Mouse (Mus musculus): ENCODE measurements around the gene Sorbs1. TPM values are rescaled to one million over a fixed set of nuclear protein-coding genes. Genes with fewer than 3 reads are reported as not detected.

Sorbs1 gene
- polyA plus RNA-seq, 1 experiment from 2014 or later = 90.6 TPM

GRCm38 (mm10) chr19:40487561-40487960 is 26.0 kb downstream of the Sorbs1 start:
- 66% methylated on average over 11 of the region's 11 CpGs for WGBS (ENCODE audit: insufficient replicate concordance)
- Histone ChIP-seq H3K4me3 (ENCODE audit: low read depth, low read length) (no peak overlapping the region), H3K4me2 (no peak overlapping the region), H3K36me3 (ENCODE audit: control insufficient read depth, insufficient read depth, low read length) (no peaks in the 10 kb centered on the region), H3K4me1 (ENCODE audit: control insufficient read depth, insufficient read depth, low read length) (peaks cover 48% of the 10 kb centered on the region), H3K27me3 (ENCODE audit: control insufficient read depth, insufficient read depth, low read length) (no peaks in the 10 kb centered on the region), H3K9ac (ENCODE audit: low read depth, low read length) (no peak overlapping the region), H3K27ac (ENCODE audit: low read depth, low read length) (0 out of 2 replicates have a peak overlapping the region, but pooled peaks have one; percentile 29), H3K9me3 (replicated peaks; ENCODE audit: control insufficient read depth, low read length) (no peaks in the 10 kb centered on the region)
- ATAC-seq (replicated peaks; ENCODE audit: insufficient number of reproducible peaks, low FRiP score, low TSS enrichment) = no peak

GRCm38 (mm10) chr19:40481115-40481514 is 32.5 kb downstream of the Sorbs1 start:
- WGBS (ENCODE audit: insufficient replicate concordance) = 63% methylated on average over 6 of the region's 6 CpGs
- Histone ChIP-seq H3K4me1 (ENCODE audit: control insufficient read depth, insufficient read depth, low read length) (peaks cover 24% of the 10 kb centered on the region), H3K4me3 (ENCODE audit: low read depth, low read length) (no peak overlapping the region), H3K27me3 (ENCODE audit: control insufficient read depth, insufficient read depth, low read length) (no peaks in the 10 kb centered on the region), H3K36me3 (ENCODE audit: control insufficient read depth, insufficient read depth, low read length) (no peaks in the 10 kb centered on the region), H3K9ac (ENCODE audit: low read depth, low read length) (no peak overlapping the region), H3K9me3 (replicated peaks; ENCODE audit: control insufficient read depth, low read length) (no peaks in the 10 kb centered on the region), H3K27ac (ENCODE audit: low read depth, low read length) (no peak overlapping the region), H3K4me2 (no peak overlapping the region)
- no peak for ATAC-seq (replicated peaks; ENCODE audit: insufficient number of reproducible peaks, low FRiP score, low TSS enrichment)

- peak; percentile 52; the same call in 1 of the 2 replicates for ATAC-seq (replicated peaks; ENCODE audit: insufficient number of reproducible peaks, low FRiP score, low TSS enrichment)
- H3K4me2 ChIP-seq = no peak overlapping the region
- H3K4me3 ChIP-seq (ENCODE audit: low read depth, low read length) = no peak overlapping the region
- no peaks in the 10 kb centered on the region for H3K36me3 ChIP-seq (ENCODE audit: control insufficient read depth, insufficient read depth, low read length)
- H3K9ac ChIP-seq (ENCODE audit: low read depth, low read length) = no peak overlapping the region
- H3K27ac ChIP-seq (ENCODE audit: low read depth, low read length) = peak overlapping the region; percentile 0; the same call in 1 of the 2 replicates
- no peaks in the 10 kb centered on the region for H3K27me3 ChIP-seq (ENCODE audit: control insufficient read depth, insufficient read depth, low read length)
- H3K4me1 ChIP-seq (ENCODE audit: control insufficient read depth, insufficient read depth, low read length) = peaks cover 24% of the 10 kb centered on the region
- WGBS (ENCODE audit: insufficient replicate concordance) = 53% methylated on average over 10 of the region's 10 CpGs
- H3K9me3 ChIP-seq (replicated peaks; ENCODE audit: control insufficient read depth, low read length) = no peaks in the 10 kb centered on the region
Measured at GRCm38 (mm10) chr19:40478161-40478575, 35.4 kb downstream of the Sorbs1 start.

- Histone ChIP-seq H3K27me3 (ENCODE audit: control insufficient read depth, insufficient read depth, low read length) (no peaks in the 10 kb centered on the region), H3K9me3 (replicated peaks; ENCODE audit: control insufficient read depth, low read length) (no peaks in the 10 kb centered on the region), H3K27ac (ENCODE audit: low read depth, low read length) (peak overlapping the region; percentile 64), H3K4me1 (ENCODE audit: control insufficient read depth, insufficient read depth, low read length) (peaks cover 28% of the 10 kb centered on the region), H3K36me3 (ENCODE audit: control insufficient read depth, insufficient read depth, low read length) (no peaks in the 10 kb centered on the region), H3K4me2 (no peak overlapping the region; the same call in 1 of the 2 replicates), H3K9ac (ENCODE audit: low read depth, low read length) (no peak overlapping the region), H3K4me3 (ENCODE audit: low read depth, low read length) (no peak overlapping the region)
- 23% methylated on average over 5 of the region's 5 CpGs for WGBS (ENCODE audit: insufficient replicate concordance)
- ATAC-seq (replicated peaks; ENCODE audit: insufficient number of reproducible peaks, low FRiP score, low TSS enrichment) = 0 out of 2 replicates have a peak, but pooled peaks have one; percentile 53
Measured at GRCm38 (mm10) chr19:40477445-40477941, 36.1 kb downstream of the Sorbs1 start.

- no peak for ATAC-seq (replicated peaks; ENCODE audit: insufficient number of reproducible peaks, low FRiP score, low TSS enrichment)
Measured at GRCm38 (mm10) chr19:40476491-40476890, 37.1 kb downstream of the Sorbs1 start.

GRCm38 (mm10) chr19:40471526-40472245 is 41.9 kb downstream of the Sorbs1 start:
- Histone ChIP-seq H3K4me1 (ENCODE audit: control insufficient read depth, insufficient read depth, low read length) (peaks cover 33% of the 10 kb centered on the region), H3K9ac (ENCODE audit: low read depth, low read length) (no peak overlapping the region), H3K9me3 (replicated peaks; ENCODE audit: control insufficient read depth, low read length) (no peaks in the 10 kb centered on the region), H3K27me3 (ENCODE audit: control insufficient read depth, insufficient read depth, low read length) (no peaks in the 10 kb centered on the region), H3K4me3 (ENCODE audit: low read depth, low read length) (no peak overlapping the region), H3K36me3 (ENCODE audit: control insufficient read depth, insufficient read depth, low read length) (no peaks in the 10 kb centered on the region), H3K4me2 (no peak overlapping the region), H3K27ac (ENCODE audit: low read depth, low read length) (0 out of 2 replicates have a peak overlapping the region, but pooled peaks have one; percentile 43)
- no peak for ATAC-seq (replicated peaks; ENCODE audit: insufficient number of reproducible peaks, low FRiP score, low TSS enrichment)
- WGBS (ENCODE audit: insufficient replicate concordance) = 45% methylated on average over 10 of the region's 10 CpGs

More at GRCm38 (mm10) chr19:40476491-40476890, 37.1 kb downstream of the Sorbs1 start:
- Histone ChIP-seq H3K36me3 (ENCODE audit: control insufficient read depth, insufficient read depth, low read length) (no peaks in the 10 kb centered on the region), H3K9me3 (replicated peaks; ENCODE audit: control insufficient read depth, low read length) (no peaks in the 10 kb centered on the region), H3K4me1 (ENCODE audit: control insufficient read depth, insufficient read depth, low read length) (peaks cover 37% of the 10 kb centered on the region), H3K4me2 (no peak overlapping the region), H3K4me3 (ENCODE audit: low read depth, low read length) (no peak overlapping the region), H3K9ac (ENCODE audit: low read depth, low read length) (no peak overlapping the region), H3K27me3 (ENCODE audit: control insufficient read depth, insufficient read depth, low read length) (no peaks in the 10 kb centered on the region), H3K27ac (ENCODE audit: low read depth, low read length) (no peak overlapping the region)
- 78% methylated on average over 4 of the region's 4 CpGs for WGBS (ENCODE audit: insufficient replicate concordance)

- Histone ChIP-seq H3K27me3 (ENCODE audit: control insufficient read depth, insufficient read depth, low read length) (no peaks in the 10 kb centered on the region), H3K36me3 (ENCODE audit: control insufficient read depth, insufficient read depth, low read length) (no peaks in the 10 kb centered on the region), H3K4me3 (ENCODE audit: low read depth, low read length) (no peak overlapping the region), H3K4me1 (ENCODE audit: control insufficient read depth, insufficient read depth, low read length) (peaks cover 32% of the 10 kb centered on the region), H3K27ac (ENCODE audit: low read depth, low read length) (no peak overlapping the region), H3K4me2 (no peak overlapping the region), H3K9me3 (replicated peaks; ENCODE audit: control insufficient read depth, low read length) (no peaks in the 10 kb centered on the region), H3K9ac (ENCODE audit: low read depth, low read length) (no peak overlapping the region)
- no peak for ATAC-seq (replicated peaks; ENCODE audit: insufficient number of reproducible peaks, low FRiP score, low TSS enrichment)
- WGBS (ENCODE audit: insufficient replicate concordance) = 90% methylated on average over 5 of the region's 5 CpGs
Measured at GRCm38 (mm10) chr19:40469792-40470191, 43.8 kb downstream of the Sorbs1 start.

- Histone ChIP-seq H3K4me1 (ENCODE audit: control insufficient read depth, insufficient read depth, low read length) (peaks cover 39% of the 10 kb centered on the region), H3K27ac (ENCODE audit: low read depth, low read length) (peak overlapping the region; percentile 91), H3K9ac (ENCODE audit: low read depth, low read length) (no peak overlapping the region), H3K4me3 (ENCODE audit: low read depth, low read length) (no peak overlapping the region), H3K27me3 (ENCODE audit: control insufficient read depth, insufficient read depth, low read length) (no peaks in the 10 kb centered on the region), H3K4me2 (peak overlapping the region; percentile 6; the same call in 1 of the 2 replicates), H3K36me3 (ENCODE audit: control insufficient read depth, insufficient read depth, low read length) (no peaks in the 10 kb centered on the region), H3K9me3 (replicated peaks; ENCODE audit: control insufficient read depth, low read length) (no peaks in the 10 kb centered on the region)
- ATAC-seq (replicated peaks; ENCODE audit: insufficient number of reproducible peaks, low FRiP score, low TSS enrichment) = no peak
- 82% methylated on average over 3 of the region's 3 CpGs for WGBS (ENCODE audit: insufficient replicate concordance)
Measured at GRCm38 (mm10) chr19:40468308-40468707, 45.3 kb downstream of the Sorbs1 start.

Data from heart, embryonic 11.5 days (tissue).